Mouse (Mus musculus) cerebellum, adult 2 months (tissue): ENCODE data around the gene Adcyap1r1.

Experiments
- CTCF ChIP-seq: fragments of 200-500 bp; IDR thresholded peaks from 2 replicates; pipeline ENCODE4 v1.5.1; 2011; ENCODE audit warnings: low read depth, mild to moderate bottlenecking, control low read depth, low read length, moderate library complexity, borderline replicate concordance; ENCODE audit not compliant: insufficient read depth
- POLR2A ChIP-seq: fragments of 200-500 bp; IDR thresholded peaks from 2 replicates; pipeline ENCODE4 v1.6.1; 2011; ENCODE audit warnings: low read length, control low read depth, borderline replicate concordance; ENCODE audit not compliant: insufficient read depth

- TF ChIP-seq CTCF (no peak), POLR2A (no peak)
These were observed 5.9 kb downstream of the Adcyap1r1 start for GRCm38 (mm10) chr6:55457727-55458126.
